20 mouse cellular contexts compared by ENCODE assay signal in the genomic region with DNA sequence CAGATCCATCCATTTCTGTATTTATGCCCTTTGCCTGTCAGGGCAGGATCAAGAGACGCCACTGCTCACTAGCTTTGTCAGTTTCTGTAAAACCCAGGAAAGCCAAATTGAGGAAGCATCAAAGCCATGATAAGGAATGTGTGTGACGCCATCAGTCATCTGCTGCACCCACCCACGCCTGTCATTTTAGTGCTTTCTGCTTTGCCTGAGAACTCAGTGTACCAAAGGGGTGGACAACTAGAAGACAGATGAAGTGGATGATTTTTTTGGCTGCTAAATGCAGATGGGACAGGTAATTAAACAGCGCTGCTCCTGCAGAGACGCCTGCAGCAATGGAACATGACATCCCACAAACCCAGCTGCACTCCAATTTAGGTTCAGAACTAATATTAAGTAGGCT. TPM values are rescaled to one million over a fixed set of nuclear protein-coding genes. Genes with fewer than 3 reads are reported as not detected.
A peak's percentile ranks its signal among the peaks of the same experiment; 100 is the strongest.
DNase-seq lines count a peak whose midpoint lies in the region; ATAC-seq and TF ChIP-seq lines count a peak whose summit lies in the region.
"Had no signal": no experiment of that assay in that cellular context is flagged by ENCODE, and none has a peak within 500 bp of the region (broad histone marks: within the 10 kb centered on the region; RNA-seq: fewer than 3 reads in every experiment).

No protein-coding gene starts in this region.

- H3K36me3 ChIP-seq in midbrain, postnatal 0 days (ENCODE audit: insufficient read depth, low read length), result no peaks in the 10 kb centered on the region
- H3K36me3 ChIP-seq in midbrain, embryonic 11.5 days (ENCODE audit: control insufficient read depth, insufficient read depth, low read length), result no peaks in the 10 kb centered on the region
- H3K36me3 ChIP-seq: heart, embryonic 13.5 days had no signal

- TF ChIP-seq CTCF in midbrain, postnatal 0 days (IDR thresholded peaks at IDR 0.05), result no peak

- DNase-seq in frontal cortex, adult 2 months (ENCODE audit: extremely low spot score in 1 of 2, low spot score in 1 of 2), result peak; percentile 42 to 52
- DNase-seq in frontal cortex, postnatal 25 days (ENCODE audit: low spot score in 2 of 2), result no peak
- DNase-seq in midbrain, postnatal 0 days (ENCODE audit: low spot score), result peak; percentile 5
- no peak for DNase-seq in midbrain, embryonic 11.5 days (ENCODE audit: low spot score, missing footprints)
- peak; percentile 53 for DNase-seq in layer of hippocampus, adult 9-11 months
- no peak for DNase-seq in retina, embryonic 14.5 days (ENCODE audit: low spot score)
- DNase-seq: adrenal gland, postnatal 14 days; B cell, adult 2 months; cerebellum, postnatal 10 days; gastrocnemius, postnatal 25 days; heart, postnatal 4 days; kidney, adult 9 months; liver; lung, adult 18-20 months; right cerebral cortex, postnatal 25 days had no signal

- no peak overlapping the region for H3K9ac ChIP-seq in midbrain, postnatal 0 days (replicated peaks; ENCODE audit: low read length, poor library complexity, severe bottlenecking)
- H3K9ac ChIP-seq in midbrain, embryonic 11.5 days (ENCODE audit: low read length), result no peak overlapping the region
- H3K9ac ChIP-seq: heart, embryonic 13.5 days had no signal

- no peak for ATAC-seq in midbrain, postnatal 0 days (ENCODE audit: low FRiP score)
- ATAC-seq in midbrain, embryonic 11.5 days (ENCODE audit: low FRiP score), result no peak
- peak; percentile 81 for ATAC-seq in megakaryocyte progenitor cell, adult 5-6 weeks (replicated peaks; ENCODE audit: poor library complexity)
- ATAC-seq in activated CD4-positive, CD25-positive, alpha-beta regulatory T cell, adult 4 months, result no peak
- ATAC-seq: forebrain, embryonic 14.5 days had no signal

- H3K4me1 ChIP-seq in midbrain, postnatal 0 days (ENCODE audit: insufficient read depth, low read length), result no peaks in the 10 kb centered on the region
- H3K4me1 ChIP-seq in midbrain, embryonic 11.5 days (ENCODE audit: control insufficient read depth, insufficient read depth, low read length), result no peaks in the 10 kb centered on the region

- WGBS in midbrain, postnatal 0 days, result 79% methylated on average over 5 of the region's 5 CpGs
- WGBS in midbrain, embryonic 11.5 days, result 93% methylated on average over 5 of the region's 5 CpGs

- H3K27me3 ChIP-seq in midbrain, postnatal 0 days (ENCODE audit: insufficient read depth, low read length), result no peaks in the 10 kb centered on the region
- no peaks in the 10 kb centered on the region for H3K27me3 ChIP-seq in midbrain, embryonic 11.5 days (ENCODE audit: control insufficient read depth, insufficient read depth, low read length)
- H3K27me3 ChIP-seq: heart, embryonic 13.5 days; megakaryocyte, embryonic 14.5 days had no signal

- H3K27ac ChIP-seq in midbrain, postnatal 0 days (ENCODE audit: low read depth, low read length), result no peak overlapping the region
- no peak overlapping the region for H3K27ac ChIP-seq in midbrain, embryonic 11.5 days (ENCODE audit: low read depth, low read length)
- H3K27ac ChIP-seq: heart, embryonic 13.5 days had no signal

- H3K4me2 ChIP-seq in midbrain, postnatal 0 days (ENCODE audit: low read depth, low read length, poor library complexity, severe bottlenecking), result no peak overlapping the region
- H3K4me2 ChIP-seq in midbrain, embryonic 11.5 days, result no peak overlapping the region
- H3K4me2 ChIP-seq: heart, embryonic 13.5 days had no signal

- no peak overlapping the region for H3K4me3 ChIP-seq in midbrain, postnatal 0 days (ENCODE audit: low read depth, low read length)
- H3K4me3 ChIP-seq in midbrain, embryonic 11.5 days (ENCODE audit: low read depth, low read length), result no peak overlapping the region
- H3K4me3 ChIP-seq: heart, embryonic 13.5 days; megakaryocyte, embryonic 14.5 days had no signal

- H3K9me3 ChIP-seq in midbrain, postnatal 0 days (ENCODE audit: low read length), result no peaks in the 10 kb centered on the region
- H3K9me3 ChIP-seq in midbrain, embryonic 11.5 days (ENCODE audit: control insufficient read depth, low read length), result no peaks in the 10 kb centered on the region
- H3K9me3 ChIP-seq: heart, embryonic 13.5 days; megakaryocyte, embryonic 14.5 days had no signal

RNA-seq across cellular contexts. Expression of gene Patj, which starts 57.6 kb away (rescaled TPM):
- 15.8 and 15.9 TPM in 2 replicates for polyA plus RNA-seq in frontal cortex, adult 2 months (2012; rRNA removed)
- 16.9 and 74.8 TPM in 2 replicates for total RNA-seq in midbrain, postnatal 0 days (2014; rRNA removed)
- 6.9 and 7.7 TPM in 2 replicates for polyA plus RNA-seq in midbrain, postnatal 0 days (2015; fragmentation: Nextera tagmentation; extraction: Ambion mirVana)
- polyA plus RNA-seq in midbrain, embryonic 11.5 days (2014; fragmentation: Nextera tagmentation; extraction: Ambion mirVana), result 7.3 and 7.4 TPM in 2 replicates
- total RNA-seq in megakaryocyte progenitor cell, adult 5-6 weeks (2015), result 0.76 and 1.8 TPM in 2 replicates
- 3.6 and 10.0 TPM in 2 replicates for total RNA-seq in megakaryocyte progenitor cell, adult 5-6 weeks (2017)
- 10 to 100 TPM; 11.9 to 13.9 TPM for polyA plus RNA-seq in activated CD4-positive, CD25-positive, alpha-beta regulatory T cell, adult 4 months (2017; shearing (Covaris generic))

Comparison
In these comparisons a context has a peak if more than half of its experiments do, and no peak if none do; other contexts are left out.
1. DNase-seq: peak in frontal cortex, adult 2 months (2 of 2), midbrain, postnatal 0 days (single experiment) and layer of hippocampus, adult 9-11 months (single experiment); none in frontal cortex, postnatal 25 days (0 of 2), midbrain, embryonic 11.5 days (single experiment) and retina, embryonic 14.5 days (single experiment).